Mouse (Mus musculus) liver, adult 2 months (tissue): ENCODE measurements at regions not wholly inside any gene's neighbourhood (a gene's known extent, or its start where the extent isn't known, plus 50 kb on each side); places are given as distances from the start of the nearest gene placed in this dataset.

Source experiments
- CTCF ChIP-seq: fragments of 200-500 bp; IDR thresholded peaks from 2 replicates; pipeline ENCODE4 v1.5.1; 2011; ENCODE audit warnings: low read depth, low read length, control low read depth
- POLR2A ChIP-seq: fragments of 200-500 bp; IDR thresholded peaks from 2 replicates; pipeline ENCODE4 v1.6.1; 2011; ENCODE audit warnings: low read length, control low read depth; ENCODE audit not compliant: insufficient read depth; ENCODE audit errors: extremely low read depth

DNA sequence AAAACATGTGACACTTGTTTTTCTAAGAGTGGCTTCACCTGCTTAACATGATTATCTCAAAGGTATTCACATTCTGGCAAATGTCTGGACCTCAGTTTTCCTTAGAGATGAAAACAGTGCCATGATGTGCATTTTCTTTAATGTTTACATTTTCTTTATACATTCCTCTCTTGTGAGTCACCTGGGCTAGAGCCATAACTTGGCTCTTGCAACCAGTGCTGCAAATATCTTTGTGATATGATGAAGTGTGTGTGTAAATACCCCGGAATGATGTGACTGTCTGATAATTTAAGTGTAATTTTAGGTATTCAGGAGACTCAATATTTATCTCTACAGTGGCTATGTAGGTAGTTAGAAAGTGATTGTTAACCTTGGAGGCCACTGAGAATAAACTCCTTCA lies 590.8 kb downstream of the 1190002N15Rik start:
- no peak for TF ChIP-seq CTCF
- TF ChIP-seq POLR2A, result no peak
